Mouse (Mus musculus) liver, embryonic 13.5 days (tissue): Measurements from ENCODE around the gene Zfp950. TPM values are rescaled to one million over a fixed set of nuclear protein-coding genes. Genes with fewer than 3 reads are reported as not detected.

Experiments used
- ATAC-seq: fragments of 200-750 bp; cut with Nextera tagmentation; 2 replicates; pipeline ENCODE4 v1.8.0; 2017; ENCODE audit warnings: low read depth, mild to moderate bottlenecking, moderate number of reproducible peaks, moderate library complexity
- DNase-seq: peaks from one replicate; pipeline ENCODE4 v3.0.0; 2022
- H3K27ac ChIP-seq: fragments of 300-500 bp; sonication (generic); 2 replicates; pipeline ENCODE4 v1.5.1; 2015; ENCODE audit warnings: moderate library complexity, mild to moderate bottlenecking, inconsistent platforms
- H3K27me3 ChIP-seq: fragments of 300-500 bp; sonication (generic); 2 replicates; pipeline ENCODE4 v1.6.1; 2015; ENCODE audit warnings: mild to moderate bottlenecking, inconsistent platforms
- H3K36me3 ChIP-seq: fragments of 300-500 bp; sonication (generic); 2 replicates; pipeline ENCODE4 v1.6.1; 2015; ENCODE audit warnings: mild to moderate bottlenecking, inconsistent platforms
- H3K4me1 ChIP-seq: fragments of 300-500 bp; sonication (generic); replicated peaks from 2 replicates; pipeline ENCODE4 v1.6.1; 2015; ENCODE audit warnings: inconsistent platforms
- H3K4me2 ChIP-seq: fragments of 300-500 bp; sonication (generic); 2 replicates; pipeline ENCODE4 v1.6.1; 2015; ENCODE audit warnings: inconsistent platforms, mild to moderate bottlenecking, moderate library complexity
- H3K4me3 ChIP-seq: fragments of 300-500 bp; sonication (generic); replicated peaks from 2 replicates; pipeline ENCODE4 v1.5.1; 2015; ENCODE audit warnings: mild to moderate bottlenecking, inconsistent platforms
- H3K9ac ChIP-seq: fragments of 300-500 bp; sonication (generic); 2 replicates; pipeline ENCODE4 v1.6.1; 2015; ENCODE audit warnings: mild to moderate bottlenecking, inconsistent platforms
- H3K9me3 ChIP-seq: fragments of 300-500 bp; sonication (generic); replicated peaks from 2 replicates; pipeline ENCODE4 v1.6.1; 2016; ENCODE audit warnings: inconsistent platforms
- WGBS: fragments of 180-500 bp; shearing (Covaris S2); methylation state at CpG from one replicate; pipeline ENCODE4 v1.1.7; 2015; ENCODE audit not compliant: insufficient replicate concordance; 5-methylcytosine and 5-hydroxymethylcytosine counted together
- polyA plus RNA-seq: library from polyadenylated mRNA; unstranded; fragments of >200 nt; fragmentation: Nextera tagmentation; extraction: Ambion mirVana; gene quantifications from 2 replicates; pipeline ENCODE4 v1.2.1, GENCODE M21; 2015

Gene Zfp950
- polyA plus RNA-seq, 1 experiment from 2014 or later, result 13.5 TPM

- H3K27ac ChIP-seq, result no peak overlapping the region
- H3K36me3 ChIP-seq, result no peaks in the 10 kb centered on the region
- no peaks in the 10 kb centered on the region for H3K27me3 ChIP-seq
- no peak overlapping the region for H3K4me3 ChIP-seq
- no peak overlapping the region for H3K9ac ChIP-seq
- no peak overlapping the region for H3K4me2 ChIP-seq
- ATAC-seq (no peak), DNase-seq (no peak)
- WGBS, result 73% methylated on average over 4 of the region's 4 CpGs
- peaks cover under 1% of the 10 kb centered on the region for H3K4me1 ChIP-seq
- H3K9me3 ChIP-seq, result no peaks in the 10 kb centered on the region
Measured at GRCm38 (mm10) chr19:61090541-61090940, 50.1 kb downstream of the Zfp950 start.

DNA sequence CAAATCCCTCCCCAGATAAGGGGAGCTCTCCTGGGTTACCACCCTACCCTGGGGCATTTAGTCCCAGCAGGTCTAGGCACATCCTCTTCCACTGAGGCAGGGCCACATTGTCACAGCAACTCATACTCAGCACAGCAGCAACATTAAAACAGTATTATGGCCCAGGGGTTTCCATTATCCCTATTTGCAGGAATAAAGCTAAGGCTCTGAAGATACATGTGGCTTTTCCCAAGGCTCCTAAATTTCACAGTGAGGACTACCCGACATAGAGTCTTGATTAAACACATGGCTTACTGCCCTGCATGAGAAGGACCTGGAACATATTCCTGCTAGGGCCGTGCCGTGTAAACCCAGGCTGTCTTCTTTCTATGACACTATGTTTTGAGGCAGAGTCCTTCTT, 51.6 kb downstream of the Zfp950 start:
- WGBS, result 66% methylated on average over 3 of the region's 3 CpGs
- DNase-seq (no peak), ATAC-seq (no peak)
- Histone ChIP-seq H3K4me2 (no peak overlapping the region), H3K36me3 (no peaks in the 10 kb centered on the region), H3K9ac (no peak overlapping the region), H3K27me3 (no peaks in the 10 kb centered on the region), H3K4me1 (peaks cover 9% of the 10 kb centered on the region), H3K27ac (no peak overlapping the region), H3K9me3 (no peaks in the 10 kb centered on the region), H3K4me3 (no peak overlapping the region)

- Histone ChIP-seq H3K4me3 (no peak overlapping the region), H3K4me2 (no peak overlapping the region), H3K36me3 (no peaks in the 10 kb centered on the region), H3K27me3 (no peaks in the 10 kb centered on the region), H3K9ac (no peak overlapping the region), H3K27ac (no peak overlapping the region), H3K9me3 (no peaks in the 10 kb centered on the region), H3K4me1 (peaks cover 9% of the 10 kb centered on the region)
- DNase-seq, result no peak
- WGBS, result 58% methylated on average over 1 of the region's 1 CpGs
- ATAC-seq, result no peak
Measured at GRCm38 (mm10) chr19:61087781-61088180, 52.9 kb downstream of the Zfp950 start.

- Histone ChIP-seq H3K27me3 (no peaks in the 10 kb centered on the region), H3K4me3 (no peak overlapping the region), H3K9ac (no peak overlapping the region), H3K36me3 (no peaks in the 10 kb centered on the region), H3K4me2 (no peak overlapping the region), H3K4me1 (peaks cover 9% of the 10 kb centered on the region), H3K9me3 (no peaks in the 10 kb centered on the region), H3K27ac (no peak overlapping the region)
- no peak for ATAC-seq
- DNase-seq, result no peak
- WGBS, result 28% methylated on average over 2 of the region's 2 CpGs
Measured at GRCm38 (mm10) chr19:61085217-61085616, 55.4 kb downstream of the Zfp950 start.

DNA sequence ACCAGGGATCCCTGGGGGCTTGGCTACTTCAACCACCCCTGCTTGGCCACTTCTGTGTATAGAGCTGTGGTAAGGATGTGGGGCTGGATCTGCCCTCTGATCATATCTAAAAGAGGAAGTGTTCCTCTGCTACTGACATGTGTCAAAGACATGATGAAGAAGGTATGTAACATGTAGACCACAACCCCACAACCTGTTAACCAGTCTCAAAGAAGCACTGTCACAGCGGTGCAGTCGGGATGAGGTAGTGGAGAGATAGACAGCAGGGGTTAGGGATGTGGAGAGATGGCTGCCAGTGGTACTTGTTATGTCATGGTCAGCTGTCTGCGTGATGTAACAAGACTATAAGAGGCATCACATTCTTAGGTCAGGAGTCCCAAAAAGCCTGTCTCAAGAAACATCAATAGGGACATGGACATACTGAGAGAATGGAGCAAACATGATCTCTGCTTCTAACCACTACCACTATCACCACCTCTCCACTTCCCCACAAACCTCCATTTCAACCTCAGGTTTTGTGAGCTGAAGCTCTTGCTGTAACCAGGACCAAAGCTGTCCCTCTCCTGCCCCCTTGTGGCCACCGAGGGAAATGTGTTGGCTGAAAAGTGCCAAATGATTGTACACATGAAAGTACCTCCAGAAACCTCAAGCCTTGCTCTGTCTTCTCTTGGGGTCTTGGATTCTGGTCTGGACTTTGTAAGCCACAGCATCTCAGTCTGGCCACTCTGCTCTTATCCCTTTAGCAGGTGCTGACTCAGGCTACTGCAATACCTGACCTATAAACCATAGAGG, 56.3 kb downstream of the Zfp950 start:
- Histone ChIP-seq H3K9me3 (no peaks in the 10 kb centered on the region), H3K36me3 (no peaks in the 10 kb centered on the region), H3K4me1 (peaks cover 9% of the 10 kb centered on the region), H3K27me3 (no peaks in the 10 kb centered on the region), H3K4me2 (no peak overlapping the region), H3K27ac (no peak overlapping the region), H3K4me3 (no peak overlapping the region), H3K9ac (no peak overlapping the region)
- 27% methylated on average over 4 of the region's 4 CpGs for WGBS
- DNase-seq (peak; percentile 67), ATAC-seq (peak; percentile 41)

DNA sequence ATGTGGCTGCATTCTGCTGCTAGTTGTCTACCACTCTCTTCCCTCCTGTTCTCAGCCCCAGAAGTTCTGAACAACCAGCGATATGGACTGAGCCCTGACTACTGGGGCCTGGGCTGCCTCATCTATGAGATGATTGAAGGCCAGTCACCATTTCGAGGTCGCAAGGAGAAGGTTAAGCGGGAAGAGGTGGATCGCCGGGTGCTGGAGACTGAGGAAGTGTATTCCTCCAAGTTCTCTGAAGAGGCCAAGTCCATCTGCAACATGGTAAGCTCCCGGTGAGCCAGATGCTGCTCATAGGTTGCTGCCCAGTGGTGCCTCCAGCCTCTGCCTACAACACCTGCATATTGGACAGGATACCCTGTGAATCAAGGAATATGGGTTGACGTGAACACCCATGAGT, 57.6 kb downstream of the Zfp950 start:
- H3K9ac ChIP-seq, result no peak overlapping the region
- H3K4me3 ChIP-seq, result no peak overlapping the region
- no peaks in the 10 kb centered on the region for H3K9me3 ChIP-seq
- DNase-seq (no peak), ATAC-seq (no peak)
- H3K27ac ChIP-seq, result no peak overlapping the region
- no peaks in the 10 kb centered on the region for H3K27me3 ChIP-seq
- H3K4me1 ChIP-seq, result peaks cover 15% of the 10 kb centered on the region
- H3K4me2 ChIP-seq, result no peak overlapping the region
- WGBS, result 78% methylated on average over 8 of the region's 8 CpGs
- no peaks in the 10 kb centered on the region for H3K36me3 ChIP-seq

DNA sequence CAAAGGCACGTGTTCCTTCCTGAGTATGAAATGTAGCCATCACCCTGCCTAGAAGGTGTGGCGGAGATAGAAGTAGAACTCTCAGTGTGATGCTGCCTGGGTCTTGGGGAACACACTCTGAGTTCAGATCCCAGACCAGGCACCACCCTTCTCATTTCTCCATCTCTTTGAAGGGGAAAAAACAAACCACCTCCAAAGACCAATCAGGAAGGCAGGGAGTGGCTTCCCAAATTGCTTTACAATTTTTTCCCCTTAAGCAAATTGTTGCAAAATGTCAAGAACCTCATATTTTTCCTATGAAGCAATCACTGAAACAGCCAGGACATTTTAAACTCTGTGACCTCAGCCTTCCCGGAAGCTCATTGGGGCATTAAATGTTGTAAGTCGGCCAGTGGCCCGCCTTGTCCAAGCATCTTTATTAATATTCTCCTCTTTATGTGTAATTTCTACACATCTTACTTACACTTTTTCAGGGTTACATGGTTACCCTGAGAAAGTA, 60.3 kb downstream of the Zfp950 start:
- no peaks in the 10 kb centered on the region for H3K36me3 ChIP-seq
- peaks cover 12% of the 10 kb centered on the region for H3K4me1 ChIP-seq
- H3K27ac ChIP-seq, result no peak overlapping the region
- no peak overlapping the region for H3K4me2 ChIP-seq
- no peaks in the 10 kb centered on the region for H3K27me3 ChIP-seq
- ATAC-seq (no peak), DNase-seq (no peak)
- no peak overlapping the region for H3K4me3 ChIP-seq
- H3K9me3 ChIP-seq, result no peaks in the 10 kb centered on the region
- 67% methylated on average over 5 of the region's 5 CpGs for WGBS
- no peak overlapping the region for H3K9ac ChIP-seq

DNA sequence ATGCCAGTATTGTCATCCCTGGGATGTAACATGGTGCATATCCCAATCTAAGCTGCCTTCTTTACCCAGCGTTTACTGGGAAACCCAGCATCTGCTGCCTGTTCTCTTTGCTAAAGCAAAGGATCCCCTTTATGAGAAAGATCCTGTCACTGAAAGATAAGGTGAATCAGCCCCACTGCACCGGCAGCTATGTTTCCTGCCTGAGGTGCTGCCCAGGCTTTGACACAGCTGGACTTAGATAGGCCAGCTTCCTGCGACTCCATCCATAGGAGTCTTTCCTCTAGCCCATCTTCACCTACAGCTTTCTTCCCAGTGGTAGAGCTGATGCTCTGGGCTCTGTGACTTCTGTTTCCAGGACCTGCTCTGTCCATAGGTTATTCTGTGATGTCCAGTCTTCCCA, 62.0 kb downstream of the Zfp950 start:
- no peak for ATAC-seq
- 21% methylated on average over 3 of the region's 3 CpGs for WGBS
- H3K9me3 ChIP-seq, result no peaks in the 10 kb centered on the region

DNA sequence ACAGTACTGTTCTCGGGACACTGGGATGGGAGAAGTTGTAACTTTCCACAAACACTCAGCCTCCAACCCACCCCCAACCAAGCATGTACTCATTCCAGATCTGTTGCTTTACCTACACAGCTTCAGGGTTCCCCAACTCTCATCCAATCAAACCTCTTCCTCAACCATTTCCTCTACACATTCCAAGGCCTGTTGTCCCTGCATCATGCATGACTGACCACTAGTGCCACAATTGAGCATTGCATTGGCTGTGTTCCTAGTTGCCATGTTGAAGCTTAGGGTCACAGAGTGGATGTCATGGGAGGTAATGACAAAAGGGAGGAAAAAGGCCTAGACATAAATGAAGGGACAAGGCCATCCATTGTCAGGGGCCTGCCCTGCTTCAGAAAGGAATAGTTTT, 75.6 kb downstream of the Zfp950 start:
- WGBS, result 62% methylated on average over 1 of the region's 1 CpGs
- Histone ChIP-seq H3K27me3 (no peaks in the 10 kb centered on the region), H3K9me3 (no peaks in the 10 kb centered on the region), H3K4me2 (no peak overlapping the region), H3K36me3 (no peaks in the 10 kb centered on the region), H3K27ac (no peak overlapping the region), H3K4me3 (no peak overlapping the region), H3K9ac (no peak overlapping the region), H3K4me1 (no peaks in the 10 kb centered on the region)
- ATAC-seq, result no peak
- no peak for DNase-seq

More for the DNA sequence above, 62.0 kb downstream of the Zfp950 start:
- no peak overlapping the region for H3K27ac ChIP-seq
- peaks cover 6% of the 10 kb centered on the region; the same call in 1 of the 2 replicates for H3K4me1 ChIP-seq
- no peaks in the 10 kb centered on the region for H3K27me3 ChIP-seq
- no peaks in the 10 kb centered on the region for H3K36me3 ChIP-seq
- no peak for DNase-seq
- no peak overlapping the region for H3K4me3 ChIP-seq
- no peak overlapping the region for H3K4me2 ChIP-seq
- no peak overlapping the region for H3K9ac ChIP-seq

DNA sequence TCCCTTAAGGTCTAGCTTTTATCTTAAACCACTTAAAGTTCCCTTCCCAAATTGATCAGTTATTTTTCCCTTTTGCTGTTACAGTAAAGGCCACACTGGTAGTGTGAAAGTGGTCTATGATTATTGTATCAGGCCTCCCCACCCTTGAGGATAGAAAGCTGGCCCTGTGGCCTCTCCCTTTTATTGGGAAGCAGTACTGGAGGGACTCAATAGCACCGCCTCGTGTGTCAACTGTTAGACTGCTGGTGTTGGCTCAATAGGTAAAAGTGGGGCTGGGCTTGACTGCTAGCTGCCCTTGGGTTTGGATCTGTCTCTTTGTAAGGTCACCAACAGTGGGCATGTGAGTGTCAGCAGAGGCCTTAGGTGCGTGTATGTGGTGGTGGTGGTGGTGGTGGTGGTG, 76.3 kb downstream of the Zfp950 start:
- H3K4me3 ChIP-seq, result no peak overlapping the region
- no peaks in the 10 kb centered on the region for H3K9me3 ChIP-seq
- no peak overlapping the region for H3K4me2 ChIP-seq
- H3K9ac ChIP-seq, result no peak overlapping the region
- ATAC-seq (no peak), DNase-seq (no peak)
- WGBS, result 67% methylated on average over 3 of the region's 3 CpGs
- H3K4me1 ChIP-seq, result no peaks in the 10 kb centered on the region
- H3K27me3 ChIP-seq, result no peaks in the 10 kb centered on the region
- H3K27ac ChIP-seq, result no peak overlapping the region
- H3K36me3 ChIP-seq, result no peaks in the 10 kb centered on the region

DNA sequence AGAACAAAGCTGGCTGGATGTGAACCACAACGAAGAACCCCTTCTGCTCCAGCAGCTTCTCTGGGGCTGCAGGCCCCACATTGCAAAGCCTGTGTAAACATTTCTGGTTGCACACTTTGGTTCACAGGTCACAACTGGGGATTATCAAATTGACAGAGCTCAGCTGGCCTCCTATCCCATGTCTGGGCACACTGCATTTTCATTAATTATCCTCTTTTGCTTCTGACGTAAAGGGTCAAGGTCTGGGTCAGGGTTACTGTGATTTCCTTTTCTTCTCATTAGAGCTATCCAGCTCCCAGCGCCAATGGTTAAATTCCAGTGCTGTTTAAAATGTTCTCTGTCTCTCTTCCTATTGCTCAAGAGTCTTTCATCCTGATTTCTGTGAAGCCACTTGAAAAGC, 83.1 kb downstream of the Zfp950 start:
- ATAC-seq, result no peak
- H3K4me1 ChIP-seq, result peaks cover 11% of the 10 kb centered on the region; the same call in 1 of the 2 replicates
- WGBS, result 53% methylated on average over 3 of the region's 3 CpGs

More for the DNA sequence above, 83.1 kb downstream of the Zfp950 start:
- no peak overlapping the region for H3K4me2 ChIP-seq
- no peak overlapping the region for H3K9ac ChIP-seq
- H3K4me3 ChIP-seq, result no peak overlapping the region
- no peak overlapping the region for H3K27ac ChIP-seq
- no peaks in the 10 kb centered on the region for H3K9me3 ChIP-seq
- H3K27me3 ChIP-seq, result no peaks in the 10 kb centered on the region
- DNase-seq, result no peak
- no peaks in the 10 kb centered on the region for H3K36me3 ChIP-seq
